Mouse (Mus musculus) testis, adult 2 months (tissue): ENCODE measurements at regions not wholly inside any gene's neighbourhood (a gene's known extent, or its start where the extent isn't known, plus 50 kb on each side); places are given as distances from the start of the nearest gene placed in this dataset.

Source experiments
- CTCF ChIP-seq: fragments of 200-500 bp; IDR thresholded peaks from 2 replicates; pipeline ENCODE4 v1.5.1; 2012; ENCODE audit warnings: low read depth, mild to moderate bottlenecking, inconsistent platforms, low read length, moderate library complexity; ENCODE audit not compliant: control insufficient read depth, insufficient read depth, insufficient replicate concordance
- POLR2A ChIP-seq: fragments of 200-500 bp; IDR thresholded peaks from 2 replicates; pipeline ENCODE4 v1.6.1; 2012; ENCODE audit warnings: low read depth, mild to moderate bottlenecking, inconsistent platforms, low read length, moderate library complexity; ENCODE audit not compliant: control insufficient read depth

DNA sequence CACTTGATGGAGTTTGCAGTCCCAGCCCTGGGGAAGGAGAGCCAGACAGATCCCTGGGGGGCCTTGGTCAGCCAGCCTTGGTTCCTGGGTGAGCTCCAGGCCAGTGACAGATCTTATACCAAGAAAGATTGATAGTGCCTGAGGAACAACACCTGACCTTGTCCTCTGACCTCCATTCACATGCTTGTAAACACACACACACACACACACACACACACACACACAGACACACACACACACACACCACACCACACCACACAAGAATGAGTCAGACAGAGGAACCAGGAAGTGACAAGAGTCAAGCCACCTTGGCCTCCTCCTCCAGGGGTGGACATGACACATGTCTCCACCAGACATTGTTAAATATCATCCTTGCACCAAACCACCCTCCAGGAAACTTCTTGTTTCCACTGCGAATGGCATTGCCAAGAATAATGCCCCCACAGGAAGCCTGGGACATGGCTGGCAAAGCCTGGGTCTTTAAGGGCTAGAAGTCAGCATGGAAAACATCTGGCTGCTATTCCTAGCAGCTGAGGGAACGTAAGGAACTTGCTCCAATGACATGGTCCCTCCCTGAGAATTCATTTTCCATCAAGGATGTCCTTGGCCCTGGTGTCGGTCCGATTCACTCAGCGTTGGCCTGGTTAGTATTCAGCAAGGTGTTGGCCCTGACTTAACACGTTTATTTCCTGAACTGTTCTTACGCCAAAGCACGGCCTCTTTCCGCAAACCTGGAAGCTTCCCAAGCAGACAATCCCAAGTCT is 147.9 kb downstream of the Tomm20 start:
- TF ChIP-seq CTCF = no peak
- TF ChIP-seq POLR2A = no peak
